Mouse (Mus musculus) spleen, adult 18-20 months (tissue): Measurements from ENCODE around the gene Igfbp7.
A peak's percentile ranks its signal among the peaks of the same experiment; 100 is the strongest.
"Not testable (repeated sequence)": the region's sequence is repeated elsewhere in the genome, so short reads cannot be mapped to it uniquely, and the experiment has no call there.

ENCODE experiments used
- DNase-seq, 2 experiments: peaks; one replicate each; pipeline ENCODE4 v3.0.0; 2022; ENCODE audit warnings: mixed read lengths in 2 of 2

The Igfbp7 gene

GRCm38 (mm10) chr5:77407341-77408298 lies at the start of gene Igfbp7:
Gene Igfbp7 (minus strand): TSS chr5:77408041.
- peak; percentile 23 to 57 for DNase-seq

- no peak for DNase-seq
Measured at GRCm38 (mm10) chr5:77452103-77452502, 44.3 kb upstream of the Igfbp7 start.

- no peak for DNase-seq
Measured at GRCm38 (mm10) chr5:77449531-77449930, 41.7 kb upstream of the Igfbp7 start.

- no peak for DNase-seq
Measured at GRCm38 (mm10) chr5:77445431-77445830, 37.6 kb upstream of the Igfbp7 start.

- DNase-seq = peak in 1 of 2 experiments; percentile 14
Measured at GRCm38 (mm10) chr5:77443889-77444573, 36.2 kb upstream of the Igfbp7 start.

GRCm38 (mm10) chr5:77442856-77443623 lies 35.2 kb upstream of the Igfbp7 start:
- no peak for DNase-seq

GRCm38 (mm10) chr5:77436308-77436707 lies 28.5 kb upstream of the Igfbp7 start:
- DNase-seq = no peak

GRCm38 (mm10) chr5:77434060-77434459 lies 26.2 kb upstream of the Igfbp7 start:
- DNase-seq = no peak

GRCm38 (mm10) chr5:77433561-77433960 lies 25.7 kb upstream of the Igfbp7 start:
- no peak for DNase-seq

GRCm38 (mm10) chr5:77433119-77433518 lies 25.3 kb upstream of the Igfbp7 start:
- no peak for DNase-seq

- no peak for DNase-seq
Measured at GRCm38 (mm10) chr5:77432446-77432845, 24.6 kb upstream of the Igfbp7 start.

GRCm38 (mm10) chr5:77431068-77431467 lies 23.2 kb upstream of the Igfbp7 start:
- DNase-seq = no peak

GRCm38 (mm10) chr5:77430471-77430870 lies 22.6 kb upstream of the Igfbp7 start:
- DNase-seq = no peak

GRCm38 (mm10) chr5:77430049-77430448 lies 22.2 kb upstream of the Igfbp7 start:
- DNase-seq = no peak

GRCm38 (mm10) chr5:77428526-77428925 lies 20.7 kb upstream of the Igfbp7 start:
- no peak for DNase-seq

GRCm38 (mm10) chr5:77427986-77428385 lies 20.1 kb upstream of the Igfbp7 start:
- no peak for DNase-seq

GRCm38 (mm10) chr5:77425721-77426500 lies 18.1 kb upstream of the Igfbp7 start:
- DNase-seq = no peak

- not testable (repeated sequence) for DNase-seq
Measured at GRCm38 (mm10) chr5:77419537-77419936, 11.7 kb upstream of the Igfbp7 start.

GRCm38 (mm10) chr5:77416058-77416457 lies 8.2 kb upstream of the Igfbp7 start:
- DNase-seq = no peak

- no peak for DNase-seq
Measured at GRCm38 (mm10) chr5:77408530-77408929, 689 bp upstream of the Igfbp7 start.

GRCm38 (mm10) chr5:77406371-77406871 lies 1.4 kb downstream of the Igfbp7 start:
- DNase-seq = no peak

GRCm38 (mm10) chr5:77405455-77406057 lies 2.3 kb downstream of the Igfbp7 start:
- DNase-seq = no peak
